Mouse (Mus musculus) CD4-positive naive resting alpha-beta T cell, adult 76 days (primary cell): ENCODE data around the gene Bcdin3d. TPM values are rescaled to one million over a fixed set of nuclear protein-coding genes. Genes with fewer than 3 reads are reported as not detected.

Experiments
- total RNA-seq: library from RNA; stranded (reverse); gene quantifications from one replicate; pipeline ENCODE4 v1.2.4, GENCODE M21; 2023

The Bcdin3d gene
- 6.8 TPM for total RNA-seq

GRCm38 (mm10) chr15:99474576-99474926, at the start of gene Bcdin3d:
TSS of gene Bcdin3d (minus strand) at chr15:99474730.

DNA sequence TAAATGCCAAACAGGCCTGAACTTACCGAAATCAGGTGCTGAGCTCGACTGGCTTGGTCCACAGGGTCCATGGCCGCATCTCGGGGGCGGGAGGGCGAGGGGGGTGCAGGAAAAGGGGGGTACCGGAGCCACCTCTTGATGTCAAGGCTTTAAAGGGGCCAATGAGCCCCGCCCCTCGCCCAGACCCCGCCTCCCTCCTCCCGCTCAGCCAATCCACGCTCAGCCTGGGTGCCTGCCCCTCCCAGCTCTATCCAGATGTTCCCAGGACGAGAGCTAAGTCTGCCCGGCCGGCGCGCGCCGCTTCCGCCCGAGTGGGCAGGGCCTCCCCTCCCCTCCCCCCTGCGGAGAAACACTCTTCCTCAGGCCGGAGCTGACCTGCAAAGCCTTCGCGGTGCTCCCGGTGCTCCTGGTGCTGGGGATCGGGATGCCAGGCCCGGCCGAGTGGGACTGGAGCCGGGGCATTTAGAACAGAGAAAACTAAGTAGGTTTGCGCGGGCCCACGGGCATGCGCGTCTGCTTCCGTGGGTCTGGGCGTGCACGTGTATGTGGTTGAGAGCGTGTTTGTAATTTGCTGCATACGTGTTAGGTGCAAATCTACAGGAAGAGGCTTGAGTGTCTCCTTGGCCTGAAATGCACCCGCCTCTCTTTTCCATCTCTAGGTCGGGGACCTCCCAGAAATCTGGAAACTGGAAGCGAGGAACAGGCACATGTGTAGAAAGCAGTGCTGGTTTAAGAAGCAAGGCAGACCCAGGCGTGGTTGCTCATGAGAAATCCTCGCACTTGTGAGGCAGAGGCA, 16.7 kb downstream of the Bcdin3d start, which contains the start of gene Nckap5l:
Nckap5l (minus strand) TSS at position 143 of the 796 bp plus-strand sequence.

Other genes starting within 250 kb of the Bcdin3d start
- gene Kcnh3, start 249.9 kb downstream of the Bcdin3d start, total RNA-seq: 3.3 TPM
- gene Mcrs1, start 222.8 kb downstream of the Bcdin3d start, total RNA-seq: 131 TPM
- gene Prpf40b, start 179.6 kb downstream of the Bcdin3d start, total RNA-seq: 16.4 TPM
- not detected for gene Fam186b, start 178.8 kb downstream of the Bcdin3d start, total RNA-seq
- gene Fmnl3, start 104.2 kb downstream of the Bcdin3d start, total RNA-seq: 52.1 TPM
- gene Tmbim6, start 81.8 kb downstream of the Bcdin3d start, total RNA-seq: 387 TPM
- gene Nckap5l, start 17.0 kb downstream of the Bcdin3d start, total RNA-seq: 42.2 TPM
- gene Faim2, start 53.4 kb upstream of the Bcdin3d start, total RNA-seq: not detected
- not detected for gene Aqp2, start 104.3 kb upstream of the Bcdin3d start, total RNA-seq
- not detected for gene Aqp5, start 116.1 kb upstream of the Bcdin3d start, total RNA-seq
- gene Aqp6, start 126.7 kb upstream of the Bcdin3d start, total RNA-seq: not detected
- gene Racgap1, start 176.9 kb upstream of the Bcdin3d start, total RNA-seq: 6.7 TPM
- gene Asic1, start 195.6 kb upstream of the Bcdin3d start, total RNA-seq: not detected
- gene Smarcd1, start 227.4 kb upstream of the Bcdin3d start, total RNA-seq: 64.2 TPM
- 2.6 TPM for gene Gm17349, start 230.8 kb upstream of the Bcdin3d start, total RNA-seq
- gene Gpd1, start 242.8 kb upstream of the Bcdin3d start, total RNA-seq: 1.3 TPM